In genomic region chr6:148006118-148006837, GRCm38 (mm10) we compare ENCODE assay signal across 31 mouse cellular contexts. TPM values are rescaled to one million over a fixed set of nuclear protein-coding genes. Genes with fewer than 3 reads are reported as not detected.
DNase-seq lines count a peak whose midpoint lies in the region; ATAC-seq and TF ChIP-seq lines count a peak whose summit lies in the region.
"Had no signal": no experiment of that assay in that cellular context is flagged by ENCODE, and none has a peak within 500 bp of the region (broad histone marks: within the 10 kb centered on the region; RNA-seq: fewer than 3 reads in every experiment).

No protein-coding gene starts in this region.

- DNase-seq in lung, adult 2 months, result no peak
- DNase-seq in lung, adult 18-20 months, result no peak
- peak; percentile 19 for DNase-seq in ZHBTc4 (ENCODE audit: low read depth, low spot score)
- DNase-seq in lung, postnatal 4 days, result peak; percentile 11 to 35
- DNase-seq in right cerebral cortex, adult 2 months (ENCODE audit: low spot score in 2 of 2), result no peak
- no peak for DNase-seq in left cerebral cortex, adult 11 months (ENCODE audit: low spot score)
- DNase-seq: adrenal gland, postnatal 25 days; cerebellum, adult 11 months; cerebellum, postnatal 10 days; forebrain, postnatal 0 days; gastrocnemius, postnatal 25 days; heart, adult 18-20 months; heart, postnatal 10 days; kidney, adult 11 months; kidney, postnatal 36 days; layer of hippocampus, adult 9-11 months; left cerebral cortex, postnatal 4 days; thymus, postnatal 14 days had no signal

- H3K4me3 ChIP-seq in lung, adult 2 months (replicated peaks; ENCODE audit: extremely low read depth, low read depth, low read length), result no peak overlapping the region
- no peak overlapping the region for H3K4me3 ChIP-seq in E14TG2a.4 (replicated peaks; ENCODE audit: low read length)
- no peak overlapping the region for H3K4me3 ChIP-seq in midbrain, embryonic 13.5 days (replicated peaks)
- H3K4me3 ChIP-seq: forebrain, embryonic 10.5 days; heart, embryonic 12.5 days; hindbrain, embryonic 10.5 days; kidney, embryonic 15.5 days; left cerebral cortex, adult 2 months; limb, embryonic 15.5 days; midbrain, embryonic 10.5 days had no signal

- ATAC-seq in midbrain, embryonic 13.5 days, result no peak
- ATAC-seq: forebrain, postnatal 0 days; hindbrain, postnatal 0 days; Patski had no signal

- no peaks in the 10 kb centered on the region for H3K27me3 ChIP-seq in E14TG2a.4 (ENCODE audit: insufficient read depth, low read length)
- no peaks in the 10 kb centered on the region for H3K27me3 ChIP-seq in midbrain, embryonic 13.5 days
- H3K27me3 ChIP-seq: heart, embryonic 12.5 days; kidney, embryonic 15.5 days; limb, embryonic 15.5 days; Patski had no signal

- no peaks in the 10 kb centered on the region for H3K36me3 ChIP-seq in E14TG2a.4 (ENCODE audit: insufficient read depth, low read length)
- no peaks in the 10 kb centered on the region for H3K36me3 ChIP-seq in midbrain, embryonic 13.5 days
- H3K36me3 ChIP-seq: forebrain, embryonic 10.5 days; G1E; heart, embryonic 12.5 days; hindbrain, embryonic 10.5 days; kidney, embryonic 15.5 days; limb, embryonic 15.5 days; midbrain, embryonic 10.5 days had no signal

- H3K9me3 ChIP-seq in E14TG2a.4 (ENCODE audit: low read length), result no peaks in the 10 kb centered on the region
- no peaks in the 10 kb centered on the region for H3K9me3 ChIP-seq in midbrain, embryonic 13.5 days
- H3K9me3 ChIP-seq: forebrain, embryonic 10.5 days; G1E; heart, embryonic 12.5 days; hindbrain, embryonic 10.5 days; limb, embryonic 15.5 days; midbrain, embryonic 10.5 days had no signal

- H3K27ac ChIP-seq in midbrain, embryonic 13.5 days, result no peak overlapping the region
- H3K27ac ChIP-seq: forebrain, embryonic 10.5 days; hindbrain, embryonic 10.5 days; hindbrain, postnatal 0 days; kidney, embryonic 15.5 days; left cerebral cortex, adult 2 months; limb, embryonic 15.5 days; macrophage; midbrain, embryonic 10.5 days had no signal

- WGBS in lung, adult 2 months, result 53% methylated on average over 11 of the region's 11 CpGs
- WGBS in midbrain, embryonic 13.5 days, result 73% methylated on average over 11 of the region's 11 CpGs

- no peaks in the 10 kb centered on the region for H3K4me1 ChIP-seq in lung, adult 2 months (ENCODE audit: control insufficient read depth, insufficient read depth, low read length)
- H3K4me1 ChIP-seq in E14TG2a.4 (replicated peaks; ENCODE audit: low read depth, low read length), result no peaks in the 10 kb centered on the region
- no peaks in the 10 kb centered on the region for H3K4me1 ChIP-seq in midbrain, embryonic 13.5 days (replicated peaks)
- H3K4me1 ChIP-seq: forebrain, embryonic 10.5 days; heart, embryonic 12.5 days; hindbrain, embryonic 10.5 days; kidney, embryonic 15.5 days; limb, embryonic 15.5 days; midbrain, embryonic 10.5 days had no signal

- no peak overlapping the region for H3K9ac ChIP-seq in midbrain, embryonic 13.5 days (replicated peaks)
- H3K9ac ChIP-seq: forebrain, postnatal 0 days; heart, embryonic 12.5 days; kidney, embryonic 15.5 days; limb, embryonic 15.5 days had no signal

- no peak for TF ChIP-seq POLR2A in lung, adult 2 months (IDR thresholded peaks at IDR 0.05; ENCODE audit: borderline replicate concordance, extremely low read depth, low read depth, low read length)

- no peak overlapping the region for H3K4me2 ChIP-seq in midbrain, embryonic 13.5 days (replicated peaks)
- H3K4me2 ChIP-seq: heart, embryonic 12.5 days; kidney, embryonic 15.5 days; limb, embryonic 15.5 days had no signal

- 0 out of 2 replicates have a peak, but pooled peaks have one; percentile 1 for TF ChIP-seq CTCF in lung, adult 2 months (IDR thresholded peaks at IDR 0.05; ENCODE audit: insufficient read depth, low read length)
- TF ChIP-seq CTCF in E14TG2a.4 (conservative IDR thresholded peaks at IDR 0.05; ENCODE audit: low read length), result peak; percentile 49

RNA-seq across cellular contexts. Expression of gene Far2, which starts 40.8 kb away (rescaled TPM):
- 0.49 TPM in 1 of 2 replicates, not detected in the other for polyA plus RNA-seq in lung, adult 2 months (2012; rRNA removed)
- 8.0 and 9.1 TPM in 2 replicates for polyA plus RNA-seq in midbrain, embryonic 13.5 days (2015; fragmentation: Nextera tagmentation; extraction: Ambion mirVana)

Comparison
In these comparisons a context has a peak if more than half of its experiments do, and no peak if none do; other contexts are left out.
1. DNase-seq: peak in ZHBTc4 (single experiment) and lung, postnatal 4 days (2 of 2); none in lung, adult 2 months (single experiment), lung, adult 18-20 months (0 of 2), right cerebral cortex, adult 2 months (0 of 2) and left cerebral cortex, adult 11 months (single experiment).